Mouse (Mus musculus): ENCODE data around the gene 2010315B03Rik.

Gene 2010315B03Rik

DNA sequence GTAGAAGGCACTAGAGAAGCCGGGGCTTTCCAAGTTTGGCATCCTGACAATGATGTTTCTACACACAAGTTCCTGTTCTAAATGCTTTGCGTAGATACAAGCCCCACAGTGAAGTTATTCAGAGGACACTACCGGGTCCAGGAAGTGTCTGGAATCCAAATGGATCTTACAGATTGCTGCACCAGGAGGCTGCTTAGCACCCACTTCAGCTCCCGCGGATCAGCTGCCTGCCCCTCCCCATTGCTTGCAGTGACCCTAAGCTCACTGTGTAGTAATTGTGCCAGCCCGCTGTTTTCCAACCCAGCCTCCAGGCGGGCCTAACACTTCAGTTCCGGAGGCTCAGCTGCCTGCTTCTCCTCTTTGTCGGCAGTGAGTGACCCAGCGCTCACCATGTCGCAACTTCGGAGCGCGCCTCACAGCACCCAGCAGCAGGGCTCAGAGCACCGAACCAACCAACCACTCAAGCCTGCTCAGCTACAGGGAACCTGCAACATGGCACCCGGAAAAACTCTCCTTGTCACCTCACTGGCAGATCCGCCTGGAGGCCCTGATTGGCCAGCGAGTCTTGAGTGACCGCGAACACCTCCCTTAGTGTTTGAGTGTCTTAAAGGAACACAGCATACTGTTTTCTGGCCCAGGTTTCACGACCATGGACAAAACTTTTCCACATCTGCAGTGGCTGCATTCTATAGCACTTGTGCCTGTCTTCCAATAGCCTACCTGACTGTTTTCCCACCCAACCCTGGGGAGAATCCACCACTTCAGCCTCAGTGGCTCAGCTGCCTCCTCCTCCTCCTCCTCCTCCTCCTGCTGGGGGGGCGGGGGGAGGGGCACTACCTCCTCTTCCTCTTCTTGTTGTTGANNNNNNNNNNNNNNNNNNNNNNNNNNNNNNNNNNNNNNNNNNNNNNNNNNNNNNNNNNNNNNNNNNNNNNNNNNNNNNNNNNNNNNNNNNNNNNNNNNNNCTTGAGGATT is at the start of gene 2010315B03Rik:
Gene 2010315B03Rik, minus strand, starts transcription at position 526 of the 972 bp plus-strand sequence.
- in situ Hi-C loops (cut with MboI, MseI): no loop called here

DNA sequence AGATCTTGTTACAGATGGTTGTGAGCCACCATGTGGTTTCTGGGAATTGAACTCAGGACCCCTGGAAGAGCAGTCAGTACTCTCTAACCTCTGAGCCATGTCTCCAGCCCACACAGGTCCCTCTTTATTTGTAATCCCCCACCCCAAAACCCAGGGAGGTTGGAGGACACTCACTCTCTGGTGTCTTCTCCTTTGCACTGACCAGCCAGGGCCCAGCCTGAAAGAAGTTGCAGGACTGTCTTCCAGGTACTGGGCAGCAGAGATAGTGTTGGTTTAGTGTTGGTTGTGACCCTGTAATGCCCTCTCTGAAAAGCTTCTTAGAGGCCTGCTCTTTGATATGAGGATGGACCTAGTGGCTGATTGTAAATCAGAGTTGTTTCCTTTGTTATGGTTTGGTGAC is 994 bp downstream of the 2010315B03Rik start:
- in situ Hi-C loops (cut with MboI, MseI): no loop called here

GRCm38 (mm10) chr9:124288329-124288728 is 24.2 kb downstream of the 2010315B03Rik start:
- in situ Hi-C loops (cut with MboI, MseI): no loop called here

DNA sequence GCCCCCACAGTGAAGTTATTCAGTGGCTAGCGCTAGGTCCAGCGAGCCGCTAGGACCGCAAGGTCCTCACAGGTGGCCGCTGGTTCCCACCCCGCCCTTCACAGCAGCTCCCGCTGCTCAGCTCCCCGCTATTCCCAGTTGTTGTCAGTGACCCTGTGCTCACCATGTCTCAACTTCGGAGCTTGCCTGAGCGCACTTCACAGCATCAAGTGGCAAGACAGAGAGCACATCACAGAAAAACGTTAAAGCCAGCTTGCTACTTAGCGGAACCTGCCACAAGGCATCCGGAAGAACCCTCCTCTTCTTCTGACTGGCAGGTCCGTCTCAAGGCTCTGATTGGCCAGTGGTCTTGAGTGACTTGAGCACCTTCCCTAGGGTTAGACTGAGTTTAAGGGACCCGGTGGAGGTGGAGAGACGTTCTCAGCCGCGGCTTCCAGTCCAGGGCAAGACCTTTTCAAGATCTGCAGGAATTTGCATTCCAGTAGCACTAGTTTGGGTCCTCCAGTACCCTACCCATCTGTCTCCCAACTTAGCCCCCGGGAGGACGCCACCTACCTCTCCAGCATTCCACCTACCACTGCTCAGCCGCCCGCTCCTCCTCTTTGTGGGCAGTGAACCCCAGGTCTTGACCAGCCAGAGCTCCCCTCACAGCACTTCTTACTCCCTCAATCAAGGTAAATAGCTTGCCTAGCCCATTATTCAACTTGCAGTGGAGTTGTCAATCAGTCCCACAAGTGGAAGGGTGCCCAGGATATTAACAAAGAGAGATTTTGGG is 30.4 kb downstream of the 2010315B03Rik start:
- in situ Hi-C loops (cut with MboI, MseI): no loop called here

GRCm38 (mm10) chr9:124281448-124281791 is 31.1 kb downstream of the 2010315B03Rik start:
- in situ Hi-C loops (cut with MboI, MseI): no loop called here

- in situ Hi-C loops (cut with MboI, MseI): no loop called here
Observed at GRCm38 (mm10) chr9:124280576-124281447, 31.7 kb downstream of the 2010315B03Rik start.

DNA sequence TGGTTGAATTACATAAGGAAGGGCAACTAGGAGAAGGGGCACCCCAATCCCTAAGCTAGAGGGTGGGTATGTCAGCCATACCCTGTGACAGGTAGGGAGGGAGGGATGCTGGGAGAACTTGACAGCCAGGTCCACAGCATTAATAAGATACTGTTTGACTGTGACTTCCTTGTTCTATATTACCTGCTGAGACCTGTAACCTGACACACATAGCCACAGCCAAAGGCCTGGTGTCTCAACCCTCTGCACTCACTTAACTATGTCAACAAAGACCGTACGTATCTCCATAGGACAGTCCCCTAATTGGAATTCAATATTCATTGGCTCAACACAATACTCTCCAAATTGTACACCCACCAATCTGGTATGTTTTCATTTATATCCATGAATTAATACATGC is 33.2 kb downstream of the 2010315B03Rik start:
- in situ Hi-C loops (cut with MboI, MseI): loop anchor here in 1 of 2 experiments (10.0 kb wide), 2 partner anchors 46 to 204 kb away; no protein-coding TSS in a partner anchor

DNA sequence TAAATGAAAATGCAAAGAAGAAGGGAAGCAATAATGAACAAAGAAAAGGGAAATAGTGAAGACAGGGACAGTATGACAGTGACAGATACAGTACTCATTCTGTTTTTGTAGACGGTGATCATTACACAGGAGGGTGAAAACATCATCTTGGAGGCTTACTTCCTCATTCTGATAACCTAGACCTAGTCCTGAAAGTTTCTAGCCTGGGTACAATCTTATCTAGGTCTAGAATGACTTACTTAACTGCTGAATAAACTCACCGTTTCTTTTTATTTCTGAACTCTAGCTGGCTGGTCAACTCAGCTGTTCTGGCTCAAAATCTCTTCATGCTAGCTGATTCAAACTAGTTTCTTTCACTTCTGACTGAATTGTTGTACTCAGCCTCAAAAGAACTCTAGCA is 37.4 kb downstream of the 2010315B03Rik start:
- in situ Hi-C loops (cut with MboI, MseI): loop anchor here in 1 of 2 experiments (10.0 kb wide), 2 partner anchors 50 to 200 kb away; no protein-coding TSS in a partner anchor

DNA sequence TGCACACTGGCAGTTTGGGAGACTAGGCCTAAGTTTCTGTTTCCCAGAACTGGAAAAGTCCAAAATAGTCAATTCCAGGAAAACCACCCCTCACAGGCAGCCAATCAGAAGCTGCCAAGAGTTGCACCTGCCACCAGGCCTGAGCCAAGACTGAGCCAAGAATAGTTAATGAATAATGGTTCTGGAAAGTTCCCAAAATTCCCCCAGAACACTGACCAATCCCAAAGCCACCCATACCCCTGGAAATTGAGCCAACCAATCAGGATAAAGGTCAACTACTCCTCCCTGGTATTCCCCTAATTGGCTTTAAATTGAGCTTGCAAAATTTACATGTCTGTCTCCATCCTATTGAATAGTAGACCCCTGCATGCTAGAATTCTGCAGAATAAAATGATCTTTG is 39.3 kb downstream of the 2010315B03Rik start:
- in situ Hi-C loops (cut with MboI, MseI): loop anchor here in 1 of 2 experiments (10.0 kb wide), 2 partner anchors 52 to 198 kb away; no protein-coding TSS in a partner anchor

DNA sequence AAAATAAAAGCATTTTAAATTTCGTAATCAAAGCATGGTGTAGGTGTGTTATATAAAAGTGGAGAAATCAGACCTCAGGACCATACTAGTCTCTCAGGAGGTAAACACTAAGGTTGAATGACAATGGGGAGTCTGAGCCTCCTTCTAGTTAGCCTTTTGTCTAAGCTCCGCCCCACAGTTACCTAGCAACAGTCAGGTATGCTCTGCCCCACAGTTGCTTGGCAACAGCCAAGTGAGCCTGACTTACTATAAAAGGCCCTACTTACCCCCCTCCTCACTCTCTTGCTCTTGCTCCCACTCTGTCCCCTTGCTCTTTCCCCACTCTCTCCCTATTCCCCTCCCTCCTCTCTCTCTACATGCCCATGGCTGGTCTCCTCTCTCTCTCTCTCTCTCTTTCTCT is 44.6 kb downstream of the 2010315B03Rik start:
- in situ Hi-C loops (cut with MboI, MseI): loop anchor here in 1 of 2 experiments (5.0 kb wide), 1 partner anchor 111 kb away; no protein-coding TSS in a partner anchor

DNA sequence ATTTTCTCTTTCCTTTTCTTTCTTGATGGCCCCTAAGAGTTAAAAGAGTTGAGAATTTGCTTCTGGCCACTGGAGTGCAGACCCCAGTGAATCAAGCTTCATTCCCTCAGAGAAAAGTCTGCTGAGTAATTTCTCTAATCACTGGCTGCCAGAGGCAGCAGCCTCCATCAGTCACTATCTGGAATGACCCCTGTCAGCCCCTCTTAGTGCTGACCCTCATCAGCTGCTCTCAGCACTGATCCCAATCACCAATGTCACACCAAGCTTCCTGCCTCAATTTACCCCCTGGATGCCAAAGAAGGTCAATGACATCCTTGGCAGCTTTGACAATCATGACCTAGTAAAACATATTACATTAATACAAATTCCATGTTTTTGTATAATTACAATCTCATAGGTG is 45.0 kb downstream of the 2010315B03Rik start:
- in situ Hi-C loops (cut with MboI, MseI): loop anchor here in 1 of 2 experiments (5.0 kb wide), 1 partner anchor 110 kb away; no protein-coding TSS in a partner anchor

GRCm38 (mm10) chr9:124262987-124263717 is 49.3 kb downstream of the 2010315B03Rik start:
- in situ Hi-C loops (cut with MboI, MseI): no loop called here

DNA sequence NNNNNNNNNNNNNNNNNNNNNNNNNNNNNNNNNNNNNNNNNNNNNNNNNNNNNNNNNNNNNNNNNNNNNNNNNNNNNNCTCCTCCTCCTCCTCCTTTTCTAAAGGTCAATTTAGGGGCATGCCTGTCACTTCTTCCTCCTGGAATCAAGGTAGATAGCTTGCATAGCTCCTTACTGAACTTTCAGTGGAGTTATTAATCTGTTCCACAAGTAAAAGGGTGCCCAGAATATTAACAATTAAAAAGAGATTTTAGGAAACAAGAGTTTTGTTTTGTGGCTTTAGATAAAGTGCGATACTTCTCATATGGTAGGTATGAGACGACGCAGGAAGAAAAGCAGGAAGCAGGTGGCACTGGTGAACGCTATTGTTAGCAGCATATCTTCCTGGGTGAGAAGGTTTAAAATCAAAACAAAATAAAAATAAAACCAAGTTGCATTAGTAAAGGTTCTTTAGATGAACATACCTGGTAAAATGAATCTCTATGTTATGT is 54.4 kb downstream of the 2010315B03Rik start:
- in situ Hi-C loops (cut with MboI, MseI): loop anchor here (5.0 to 10.0 kb wide), 21 partner anchors 47 to 1683 kb away; partner anchors contain the start of genes Ccr9 (in 1 of the 2), Gm21836 (in 1 of the 2), Slc6a20a (in 1 of the 2) and Tmem42 (in 1 of the 2)

GRCm38 (mm10) chr9:124257200-124258066 is 55.1 kb downstream of the 2010315B03Rik start:
- in situ Hi-C loops (cut with MboI, MseI): loop anchor here (5.0 to 10.0 kb wide), 21 partner anchors 47 to 1683 kb away; partner anchors contain the start of genes Ccr9 (in 1 of the 2), Gm21836 (in 1 of the 2), Slc6a20a (in 1 of the 2) and Tmem42 (in 1 of the 2)

DNA sequence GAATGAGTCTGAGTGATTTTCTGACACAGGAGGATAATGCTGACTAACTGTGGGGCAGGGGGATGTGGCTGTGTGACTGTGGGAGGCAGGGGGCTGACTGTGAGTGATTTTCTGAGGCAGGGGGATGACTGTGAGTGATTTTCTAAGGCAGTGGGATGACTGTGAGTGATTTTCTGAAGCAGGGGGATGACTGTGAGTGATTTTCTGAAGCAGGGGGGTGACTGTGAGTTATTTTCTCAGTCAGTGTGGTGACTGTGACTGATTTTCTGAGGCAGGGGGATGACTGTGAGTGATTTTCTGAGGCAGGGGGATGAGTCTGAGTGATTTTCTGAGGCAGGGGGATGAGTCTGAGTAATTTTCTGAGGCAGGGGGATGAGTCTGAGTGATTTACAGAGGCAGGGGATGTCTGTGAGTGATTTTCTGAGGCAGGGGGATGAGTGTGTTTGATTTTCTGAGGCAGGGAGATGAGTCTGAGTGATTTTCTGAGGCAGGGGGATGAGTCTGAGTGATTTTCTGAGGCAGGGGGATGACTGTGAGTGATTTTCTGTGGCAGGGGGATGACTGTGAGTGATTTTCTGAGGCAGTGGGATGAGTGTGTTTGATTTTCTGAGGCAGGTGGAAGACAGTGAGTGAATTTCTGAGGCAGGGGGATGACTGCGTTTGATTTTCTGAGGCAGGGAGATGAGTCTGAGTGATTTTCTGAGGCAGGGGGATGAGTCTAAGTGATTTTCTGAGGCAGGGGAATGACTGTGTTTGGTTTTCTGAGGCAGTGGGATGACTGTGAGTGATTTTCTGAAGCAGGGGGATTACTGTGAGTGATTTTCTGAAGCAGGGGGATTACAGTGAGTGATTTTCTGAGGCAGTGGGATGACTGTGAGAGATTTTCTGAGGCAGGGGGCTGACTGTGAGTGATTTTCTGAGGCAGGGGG is 56.0 kb downstream of the 2010315B03Rik start:
- in situ Hi-C loops (cut with MboI, MseI): loop anchor here (5.0 to 10.0 kb wide), 21 partner anchors 48 to 1682 kb away; partner anchors contain the start of genes Ccr9 (in 1 of the 2), Gm21836 (in 1 of the 2), Slc6a20a (in 1 of the 2) and Tmem42 (in 1 of the 2)

GRCm38 (mm10) chr9:124251438-124251837 is 61.1 kb downstream of the 2010315B03Rik start:
- in situ Hi-C loops (cut with MboI, MseI): loop anchor here (10.0 kb wide), 6 partner anchors 53 to 1677 kb away; partner anchors contain the start of gene Tmem42 (in 1 of the 2)
